Mouse (Mus musculus) forebrain, embryonic 16.5 days (tissue): ENCODE data around the gene Arpc2. TPM values are rescaled to one million over a fixed set of nuclear protein-coding genes. Genes with fewer than 3 reads are reported as not detected.

Experiments
- ATAC-seq: fragments of 200-750 bp; cut with Nextera tagmentation; 2 replicates; pipeline ENCODE4 v1.8.0; 2017; ENCODE audit warnings: mild to moderate bottlenecking, moderate library complexity
- H3K27ac ChIP-seq: fragments of 300-500 bp; sonication (generic); 2 replicates; pipeline ENCODE4 v1.5.1; 2014; ENCODE audit warnings: low read length, control low read depth
- H3K27me3 ChIP-seq: fragments of 300-500 bp; sonication (generic); replicated peaks from 2 replicates; pipeline ENCODE4 v1.6.1; 2014; ENCODE audit warnings: low read length; ENCODE audit not compliant: control insufficient read depth, insufficient read depth
- H3K36me3 ChIP-seq: fragments of 300-500 bp; sonication (generic); 2 replicates; pipeline ENCODE4 v1.6.1; 2014; ENCODE audit not compliant: control insufficient read depth, insufficient read depth
- H3K4me1 ChIP-seq: fragments of 300-500 bp; sonication (generic); replicated peaks from 2 replicates; pipeline ENCODE4 v1.6.1; 2014; ENCODE audit warnings: low read length; ENCODE audit not compliant: control insufficient read depth, insufficient read depth
- H3K4me2 ChIP-seq: fragments of 300-500 bp; sonication (generic); 2 replicates; pipeline ENCODE4 v1.6.1; 2014; ENCODE audit warnings: mild to moderate bottlenecking, low read length, control low read depth
- H3K4me3 ChIP-seq: fragments of 300-500 bp; sonication (generic); replicated peaks from 2 replicates; pipeline ENCODE4 v1.5.1; 2014; ENCODE audit warnings: mild to moderate bottlenecking, low read length, control low read depth
- H3K9ac ChIP-seq: fragments of 300-500 bp; sonication (generic); replicated peaks from 2 replicates; pipeline ENCODE4 v1.6.1; 2014; ENCODE audit warnings: low read depth, low read length, control low read depth
- H3K9me3 ChIP-seq: fragments of 300-500 bp; sonication (generic); 2 replicates; pipeline ENCODE4 v1.6.1; 2016; ENCODE audit warnings: low read length; ENCODE audit not compliant: control insufficient read depth
- WGBS: fragments of 180-500 bp; shearing (Covaris S2); extraction: QIAGEN DNeasy Blood & Tissue Kit; methylation state at CpG from one replicate; pipeline ENCODE4 v1.1.7; 2014; 5-methylcytosine and 5-hydroxymethylcytosine counted together
- polyA plus RNA-seq: library from polyadenylated mRNA; unstranded; fragments of >200 nt; fragmentation: Nextera tagmentation; extraction: Ambion mirVana; gene quantifications from 2 replicates; pipeline ENCODE4 v1.2.1, GENCODE M21; 2015

The Arpc2 gene
- polyA plus RNA-seq, 1 experiment from 2014 or later: 413 TPM

- WGBS: 0% methylated on average over 45 of the region's 57 CpGs
Observed at GRCm38 (mm10) chr1:74236590-74237317, 870 bp downstream of the Arpc2 start.

GRCm38 (mm10) chr1:74237671-74238070 lies 1.8 kb downstream of the Arpc2 start:
- Histone ChIP-seq H3K4me1 (peaks cover 31% of the 10 kb centered on the region), H3K36me3 (no peaks in the 10 kb centered on the region), H3K27ac (no peak overlapping the region; the same call in 1 of the 2 replicates), H3K9ac (peak overlapping the region; percentile 91), H3K9me3 (no peaks in the 10 kb centered on the region), H3K4me3 (peak overlapping the region; percentile 99), H3K4me2 (peak overlapping the region; percentile 82), H3K27me3 (no peaks in the 10 kb centered on the region)
- no peak for ATAC-seq
- WGBS: 39% methylated on average over 5 of the region's 5 CpGs

More at GRCm38 (mm10) chr1:74236590-74237317, 870 bp downstream of the Arpc2 start:
- Histone ChIP-seq H3K4me2 (peak overlapping the region; percentile 82), H3K9me3 (no peaks in the 10 kb centered on the region), H3K4me1 (peaks cover 31% of the 10 kb centered on the region), H3K27me3 (no peaks in the 10 kb centered on the region), H3K36me3 (no peaks in the 10 kb centered on the region), H3K4me3 (peak overlapping the region; percentile 99), H3K9ac (peak overlapping the region; percentile 91), H3K27ac (peak overlapping the region; percentile 82)
- peak; percentile 78 for ATAC-seq

DNA sequence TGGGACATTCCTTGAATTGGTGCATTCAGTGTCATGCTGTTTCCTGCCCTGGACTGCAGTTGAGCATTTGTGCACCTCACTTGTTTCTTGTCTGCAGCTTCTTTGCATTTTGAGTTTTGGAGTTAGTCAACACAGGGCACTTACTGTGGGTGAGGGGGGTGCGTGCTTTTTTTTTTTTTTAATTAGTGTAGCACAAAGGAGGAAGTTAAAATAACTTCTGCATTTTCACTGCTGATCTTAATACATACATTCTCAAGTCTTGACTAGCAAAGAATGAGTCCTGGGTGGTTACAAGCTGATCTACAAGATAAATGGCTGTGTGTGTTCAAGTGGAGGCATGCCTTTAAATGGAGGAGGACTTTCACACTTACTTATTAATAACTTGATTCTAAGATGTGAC lies 2.3 kb downstream of the Arpc2 start:
- Histone ChIP-seq H3K4me1 (peaks cover 31% of the 10 kb centered on the region), H3K27ac (no peak overlapping the region), H3K9me3 (no peaks in the 10 kb centered on the region), H3K4me2 (peak overlapping the region; percentile 82), H3K4me3 (peak overlapping the region; percentile 99), H3K36me3 (no peaks in the 10 kb centered on the region), H3K9ac (peak overlapping the region; percentile 91), H3K27me3 (no peaks in the 10 kb centered on the region)
- 59% methylated on average over 1 of the region's 1 CpGs for WGBS
- no peak for ATAC-seq

DNA sequence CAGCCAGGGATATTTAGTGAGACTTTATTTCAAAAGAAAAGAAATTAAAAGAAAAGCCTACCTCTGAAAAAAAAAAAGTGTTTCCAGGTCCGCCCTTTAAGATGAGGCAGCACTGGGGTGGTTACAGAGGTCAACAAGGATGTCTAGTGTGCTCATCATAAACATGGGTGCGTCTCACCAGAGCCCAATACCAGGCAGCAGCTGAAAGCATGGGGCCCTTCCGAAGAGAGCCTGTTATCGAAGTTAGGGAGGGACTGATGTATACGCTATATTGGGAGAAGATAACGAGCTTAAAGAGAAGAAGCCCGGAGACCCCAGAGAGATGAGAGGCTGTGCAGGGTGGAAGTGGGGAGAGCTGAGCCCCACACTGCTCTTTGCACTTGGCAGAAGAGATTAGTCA lies 3.3 kb downstream of the Arpc2 start:
- Histone ChIP-seq H3K4me3 (no peak overlapping the region), H3K9ac (0 out of 2 replicates have a peak overlapping the region, but pooled peaks have one; percentile 11)
- WGBS: 58% methylated on average over 7 of the region's 7 CpGs

DNA sequence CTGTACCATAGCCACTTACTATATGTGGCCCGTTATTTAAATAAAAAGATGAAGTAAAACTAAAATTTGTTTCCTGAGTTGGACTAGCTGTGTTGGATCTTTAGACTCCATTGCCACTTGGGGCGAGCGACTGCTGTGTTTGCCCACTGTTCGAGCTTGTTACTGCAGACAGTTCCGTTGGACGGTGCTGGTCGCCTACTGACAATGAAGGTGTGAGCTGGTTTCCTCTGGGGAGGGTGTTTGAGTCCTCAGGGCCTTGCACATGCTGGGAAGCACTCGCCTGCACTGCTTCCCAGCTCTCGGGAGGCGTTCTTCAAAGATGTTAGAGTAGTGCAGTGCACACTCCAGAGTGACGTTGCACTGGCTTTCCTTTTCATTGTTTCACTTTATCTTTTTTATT lies 3.7 kb downstream of the Arpc2 start:
- Histone ChIP-seq H3K36me3 (no peaks in the 10 kb centered on the region), H3K9ac (no peak overlapping the region), H3K4me1 (peaks cover 31% of the 10 kb centered on the region), H3K4me2 (no peak overlapping the region; the same call in 1 of the 2 replicates), H3K9me3 (no peaks in the 10 kb centered on the region), H3K4me3 (no peak overlapping the region), H3K27me3 (no peaks in the 10 kb centered on the region), H3K27ac (no peak overlapping the region)
- ATAC-seq: no peak
- 56% methylated on average over 11 of the region's 11 CpGs for WGBS

More for the DNA sequence above, 3.3 kb downstream of the Arpc2 start:
- Histone ChIP-seq H3K4me1 (peaks cover 31% of the 10 kb centered on the region), H3K27me3 (no peaks in the 10 kb centered on the region), H3K9me3 (no peaks in the 10 kb centered on the region), H3K27ac (no peak overlapping the region), H3K36me3 (no peaks in the 10 kb centered on the region), H3K4me2 (peak overlapping the region; percentile 17; the same call in 1 of the 2 replicates)
- ATAC-seq: no peak

GRCm38 (mm10) chr1:74240311-74240710 lies 4.4 kb downstream of the Arpc2 start:
- H3K27ac ChIP-seq: peak overlapping the region; percentile 10; the same call in 1 of the 2 replicates
- H3K4me1 ChIP-seq: peaks cover 31% of the 10 kb centered on the region
- H3K4me2 ChIP-seq: no peak overlapping the region
- ATAC-seq: no peak
- no peaks in the 10 kb centered on the region for H3K36me3 ChIP-seq
- no peaks in the 10 kb centered on the region for H3K9me3 ChIP-seq
- H3K4me3 ChIP-seq: no peak overlapping the region
- H3K9ac ChIP-seq: no peak overlapping the region
- H3K27me3 ChIP-seq: no peaks in the 10 kb centered on the region
- 57% methylated on average over 6 of the region's 6 CpGs for WGBS

DNA sequence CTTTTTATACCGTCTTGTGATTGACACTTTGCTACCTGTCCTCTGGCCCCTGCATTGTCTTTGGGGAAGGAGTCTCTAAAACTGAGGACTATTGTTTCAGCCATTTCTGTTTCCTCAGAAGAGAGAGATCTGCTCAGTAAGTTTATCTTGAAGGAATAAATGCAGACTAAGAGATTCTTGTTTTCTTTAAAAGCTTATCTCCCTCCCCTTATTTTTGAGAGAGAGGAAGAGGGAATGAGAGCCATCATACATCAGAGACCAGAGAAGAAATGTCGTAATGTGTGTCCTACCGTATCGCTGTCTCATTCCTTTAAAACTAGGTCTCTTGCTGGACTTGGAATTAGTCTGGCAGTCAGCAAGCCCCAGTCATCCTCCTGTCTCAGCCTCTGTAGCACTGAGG lies 4.9 kb downstream of the Arpc2 start:
- Histone ChIP-seq H3K9me3 (no peaks in the 10 kb centered on the region), H3K4me2 (no peak overlapping the region), H3K27ac (no peak overlapping the region), H3K9ac (no peak overlapping the region), H3K4me3 (no peak overlapping the region), H3K4me1 (peaks cover 31% of the 10 kb centered on the region), H3K36me3 (no peaks in the 10 kb centered on the region), H3K27me3 (no peaks in the 10 kb centered on the region)
- WGBS: 82% methylated on average over 4 of the region's 4 CpGs
- ATAC-seq: no peak

GRCm38 (mm10) chr1:74245525-74245924 lies 9.6 kb downstream of the Arpc2 start:
- Histone ChIP-seq H3K9me3 (no peaks in the 10 kb centered on the region), H3K27me3 (no peaks in the 10 kb centered on the region), H3K36me3 (peaks cover 10% of the 10 kb centered on the region), H3K4me3 (no peak overlapping the region), H3K27ac (no peak overlapping the region), H3K9ac (no peak overlapping the region), H3K4me2 (no peak overlapping the region), H3K4me1 (no peaks in the 10 kb centered on the region; the same call in 1 of the 2 replicates)
- no peak for ATAC-seq
- 91% methylated on average over 2 of the region's 2 CpGs for WGBS

- ATAC-seq: no peak
- Histone ChIP-seq H3K9ac (no peak overlapping the region), H3K4me2 (no peak overlapping the region), H3K4me3 (no peak overlapping the region), H3K4me1 (no peaks in the 10 kb centered on the region), H3K27me3 (no peaks in the 10 kb centered on the region), H3K27ac (no peak overlapping the region), H3K36me3 (peaks cover 34% of the 10 kb centered on the region), H3K9me3 (no peaks in the 10 kb centered on the region)
- WGBS: 71% methylated on average over 1 of the region's 1 CpGs
Observed at GRCm38 (mm10) chr1:74248799-74249198, 12.9 kb downstream of the Arpc2 start.
